Mouse (Mus musculus): ENCODE measurements at regions not wholly inside any gene's neighbourhood (a gene's known extent, or its start where the extent isn't known, plus 50 kb on each side); places are given as distances from the start of the nearest gene placed in this dataset.
"Not testable (repeated sequence)": the region's sequence is repeated elsewhere in the genome, so short reads cannot be mapped to it uniquely, and the experiment has no call there.

DNA sequence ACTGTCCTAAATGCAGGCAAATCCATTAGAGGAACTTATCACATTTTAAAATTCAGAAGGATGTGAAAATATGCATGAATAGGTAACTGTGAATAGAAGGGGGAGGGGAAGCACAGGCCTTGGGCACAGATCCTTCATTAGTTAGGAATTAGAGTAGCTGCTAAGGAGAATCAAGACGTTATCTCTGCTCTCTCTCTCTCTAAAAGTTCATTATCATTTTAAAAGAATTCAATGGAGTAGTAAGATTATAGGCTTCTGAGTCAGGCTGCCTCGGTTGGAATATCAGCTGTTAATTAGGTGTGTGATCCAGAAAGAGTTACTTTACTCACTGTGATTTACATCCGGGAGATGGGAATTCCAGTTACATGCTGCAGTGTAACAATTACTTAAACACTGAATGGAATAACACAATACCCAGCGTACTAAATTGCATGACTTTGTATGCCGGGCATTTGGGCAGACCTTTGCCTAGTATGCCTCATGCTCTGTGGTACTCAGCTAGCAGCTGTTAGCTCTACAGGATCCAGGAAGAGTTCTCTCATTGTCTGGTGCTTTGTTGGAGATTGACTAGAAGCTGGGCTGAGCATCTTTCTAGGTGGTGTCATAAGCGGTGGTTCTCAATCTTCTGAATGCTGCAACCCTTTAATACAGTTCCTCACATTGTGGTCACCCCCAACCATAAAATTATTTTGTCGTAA is 203.4 kb downstream of the Dact1 start:
- ATAC-seq (replicated peaks; ENCODE audit: insufficient number of reproducible peaks, low FRiP score, low TSS enrichment, poor library complexity, severe bottlenecking) = no peak

DNA sequence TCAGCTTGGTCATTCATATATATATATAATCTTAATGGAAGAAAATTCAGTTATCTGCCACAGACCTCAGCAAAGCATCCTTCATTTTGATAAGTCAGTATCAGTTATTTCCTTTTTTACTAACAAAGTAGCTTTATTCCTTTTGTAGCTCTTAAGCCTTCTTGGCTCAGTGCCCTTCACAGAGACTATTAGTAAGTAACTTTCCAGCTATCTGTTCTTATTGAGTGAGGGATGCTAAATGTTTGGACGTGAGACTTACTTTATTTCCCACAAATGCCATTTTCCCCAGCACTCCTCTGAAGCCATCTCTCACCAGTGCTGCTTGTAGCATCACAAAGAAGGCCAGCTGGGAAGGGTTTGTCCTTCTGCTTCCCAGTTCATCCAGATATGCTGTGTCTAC is 209.8 kb downstream of the Dact1 start:
- ATAC-seq (replicated peaks; ENCODE audit: insufficient number of reproducible peaks, low FRiP score, low TSS enrichment, poor library complexity, severe bottlenecking) = no peak

DNA sequence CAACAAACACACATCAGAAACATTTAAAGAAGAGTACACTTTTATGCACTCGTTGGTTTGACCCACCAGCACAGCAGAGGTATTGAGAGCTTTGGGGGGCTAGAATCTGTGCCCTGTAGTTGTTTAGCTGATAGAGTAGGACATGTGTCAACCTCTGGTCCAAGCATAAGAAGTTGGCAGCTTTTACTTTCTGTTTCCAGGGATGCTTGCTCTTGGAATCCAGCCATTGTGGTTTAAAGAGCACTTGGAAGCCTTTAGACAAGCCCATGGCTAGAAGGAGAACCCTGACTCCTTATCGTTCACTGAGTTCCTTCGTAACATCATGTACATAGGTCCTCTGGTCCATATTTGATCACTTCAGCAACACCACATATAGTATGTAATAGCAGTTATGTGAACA is 212.3 kb downstream of the Dact1 start:
- no peak for ATAC-seq (replicated peaks; ENCODE audit: insufficient number of reproducible peaks, low FRiP score, low TSS enrichment, poor library complexity, severe bottlenecking)

DNA sequence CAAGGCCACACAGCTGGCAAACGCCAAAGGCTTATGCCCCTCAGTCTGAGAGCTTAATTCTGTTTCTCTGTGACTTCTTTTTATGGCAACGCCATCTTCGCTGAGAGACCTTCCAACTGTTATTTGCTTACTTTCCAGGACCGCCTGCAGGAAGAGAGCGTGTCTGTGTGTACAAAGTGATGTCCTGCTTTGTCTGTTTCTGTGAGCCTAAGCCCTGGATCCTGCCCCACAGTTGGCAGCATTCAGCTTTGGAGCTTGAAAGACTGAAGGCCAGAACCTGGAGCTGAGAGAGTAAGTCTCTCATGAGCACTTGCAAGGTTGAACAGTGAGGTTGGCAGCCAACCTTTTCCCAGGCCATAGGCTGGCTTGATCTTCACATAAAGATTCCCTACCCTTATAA is 212.8 kb downstream of the Dact1 start:
- no peak for ATAC-seq (replicated peaks; ENCODE audit: insufficient number of reproducible peaks, low FRiP score, low TSS enrichment, poor library complexity, severe bottlenecking)

DNA sequence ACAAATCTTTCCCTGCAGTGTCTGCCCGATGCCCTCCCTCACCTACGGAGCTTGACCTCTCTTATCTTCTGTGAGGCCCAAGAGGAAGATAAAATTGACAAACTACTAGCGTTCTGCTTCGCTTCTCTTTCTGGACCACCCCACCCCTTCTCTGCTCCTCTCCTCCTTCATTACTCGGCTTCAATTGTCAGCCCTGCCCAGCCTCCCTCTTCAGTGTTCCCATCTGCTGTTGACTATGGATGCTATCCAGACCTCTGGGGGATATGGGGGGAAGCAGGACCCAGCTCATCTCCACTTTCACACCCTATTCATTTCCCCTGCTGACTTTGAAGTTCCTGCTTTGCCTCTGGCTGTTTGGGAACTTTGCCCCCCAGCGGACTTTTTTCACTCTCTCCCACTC is 214.5 kb downstream of the Dact1 start:
- ATAC-seq (replicated peaks; ENCODE audit: insufficient number of reproducible peaks, low FRiP score, low TSS enrichment, poor library complexity, severe bottlenecking) = no peak

DNA sequence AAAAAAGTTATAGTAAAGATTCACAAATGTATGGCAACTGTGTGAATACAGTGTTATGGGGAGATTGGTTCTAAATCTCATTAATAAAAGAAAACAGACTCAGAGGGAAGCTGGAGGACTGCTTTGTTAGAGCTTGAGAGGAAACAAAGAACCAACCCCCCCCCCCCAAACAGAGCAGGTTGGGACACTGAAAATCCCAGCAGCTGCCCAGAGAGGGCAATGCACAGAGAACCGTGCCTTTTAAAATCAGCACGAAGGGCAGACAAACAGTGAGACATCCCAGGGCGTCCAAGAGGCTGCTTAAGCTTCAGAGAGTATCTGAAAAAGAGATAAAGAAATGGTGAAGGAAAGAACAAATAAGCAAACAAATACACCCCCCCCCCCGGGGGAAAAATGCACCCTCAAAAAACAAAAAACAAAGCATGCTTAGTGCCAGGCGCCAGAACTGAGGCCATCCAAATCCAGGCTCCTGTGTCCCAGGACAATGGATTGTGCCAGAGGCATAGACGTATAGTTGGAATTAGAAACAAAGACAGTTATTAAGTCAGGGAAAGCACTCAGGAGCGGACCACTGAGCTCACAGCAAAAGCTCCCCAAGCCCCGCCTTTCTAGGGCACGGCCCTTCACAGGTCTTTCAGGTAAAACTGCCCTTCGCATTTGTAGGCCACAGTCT is 215.7 kb downstream of the Dact1 start:
- ATAC-seq (replicated peaks; ENCODE audit: insufficient number of reproducible peaks, low FRiP score, low TSS enrichment, poor library complexity, severe bottlenecking) = no peak

DNA sequence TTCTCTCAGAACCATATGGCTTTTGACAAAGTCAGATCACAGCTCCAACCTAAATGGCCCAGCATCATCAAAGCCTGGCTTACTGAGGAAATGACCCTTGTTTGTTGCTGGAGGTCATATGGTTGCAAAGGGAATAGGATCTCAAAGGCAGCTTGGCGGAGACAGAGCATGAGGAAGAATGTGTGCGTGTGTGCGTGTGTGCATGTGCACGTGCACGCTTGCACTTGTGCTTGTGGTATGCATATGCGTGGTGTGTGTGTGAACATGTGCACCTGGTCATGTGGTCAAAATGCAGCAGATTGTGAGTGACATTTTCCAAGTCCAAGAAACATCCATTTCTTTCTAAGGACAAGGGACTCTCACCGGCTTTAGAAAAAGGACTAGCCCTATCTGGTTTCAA is 216.9 kb downstream of the Dact1 start:
- no peak for ATAC-seq (replicated peaks; ENCODE audit: insufficient number of reproducible peaks, low FRiP score, low TSS enrichment, poor library complexity, severe bottlenecking)

DNA sequence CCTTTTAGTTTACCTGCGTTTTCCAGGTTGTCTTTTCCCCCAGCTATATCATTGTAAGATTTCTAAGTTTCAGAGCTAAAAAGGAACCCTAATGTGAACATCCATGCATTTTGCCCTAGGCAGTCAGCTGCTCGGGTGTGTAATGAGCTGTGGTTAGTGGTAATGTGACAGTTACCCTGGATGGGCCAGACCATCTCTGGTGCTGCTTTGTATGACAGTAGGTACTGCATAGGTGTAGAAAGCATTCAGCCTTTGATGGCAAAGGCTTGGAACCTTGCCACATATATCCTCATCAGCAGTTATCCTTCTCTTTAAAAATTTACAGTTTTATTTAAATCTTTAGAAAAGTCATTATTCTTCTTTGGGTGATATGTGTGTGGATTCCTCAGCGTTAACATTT is 222.5 kb downstream of the Dact1 start:
- no peak for ATAC-seq (replicated peaks; ENCODE audit: insufficient number of reproducible peaks, low FRiP score, low TSS enrichment, poor library complexity, severe bottlenecking)

DNA sequence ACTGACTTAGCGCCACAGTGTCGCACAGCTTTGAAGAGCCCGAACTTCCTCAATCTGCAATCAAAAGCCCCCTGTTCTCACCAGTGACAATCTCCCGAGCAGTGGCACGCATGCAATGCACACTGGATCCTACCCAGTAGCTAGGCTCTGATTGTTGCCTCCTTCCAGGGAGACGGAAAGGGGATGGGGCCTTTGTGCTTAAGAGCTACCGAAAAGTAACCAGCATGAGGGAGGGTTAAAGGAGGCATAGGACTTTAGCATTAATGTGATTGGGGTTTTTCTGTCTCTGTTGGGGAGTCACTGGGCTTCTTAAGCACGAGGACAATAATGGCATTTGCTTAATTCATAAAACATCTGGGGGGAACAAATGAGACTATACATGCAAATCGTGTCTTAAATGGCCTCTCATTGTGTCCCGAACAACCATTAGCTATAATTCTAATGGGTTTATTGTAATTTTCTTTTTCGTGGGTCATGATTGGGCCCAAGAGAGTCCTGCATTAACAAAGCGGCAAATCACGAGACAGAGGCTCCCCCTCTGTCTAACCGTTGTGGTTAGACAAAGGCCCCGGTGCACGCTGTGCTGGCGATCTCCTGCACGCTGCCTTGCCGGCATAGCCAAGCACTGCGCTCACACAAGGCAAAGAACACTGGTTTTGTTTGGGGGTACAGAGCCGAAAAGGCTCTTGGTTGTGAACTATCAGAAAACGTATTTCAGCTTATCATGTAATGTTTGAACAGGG is 223.2 kb downstream of the Dact1 start:
- no peak for ATAC-seq (replicated peaks; ENCODE audit: insufficient number of reproducible peaks, low FRiP score, low TSS enrichment, poor library complexity, severe bottlenecking)

DNA sequence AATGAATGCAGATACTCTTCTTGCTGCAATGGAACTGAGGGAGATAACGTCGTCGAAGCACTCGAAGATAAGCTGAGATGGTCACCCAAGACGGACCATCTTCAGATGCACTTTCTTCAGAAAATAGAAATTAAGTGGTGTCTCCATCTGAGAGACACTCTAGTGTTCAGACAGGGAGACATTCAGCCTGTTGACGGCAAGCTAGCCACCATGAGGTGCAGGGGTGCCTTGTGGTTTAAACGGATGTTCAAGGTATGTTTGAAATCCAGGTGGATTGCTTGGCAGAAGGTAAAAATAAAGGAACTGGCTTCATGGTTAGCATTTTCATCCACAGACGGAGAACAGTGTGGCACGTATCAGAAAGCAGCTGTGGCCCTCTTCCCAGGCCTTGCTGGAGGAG is 224.0 kb downstream of the Dact1 start:
- ATAC-seq (replicated peaks; ENCODE audit: insufficient number of reproducible peaks, low FRiP score, low TSS enrichment, poor library complexity, severe bottlenecking) = no peak

DNA sequence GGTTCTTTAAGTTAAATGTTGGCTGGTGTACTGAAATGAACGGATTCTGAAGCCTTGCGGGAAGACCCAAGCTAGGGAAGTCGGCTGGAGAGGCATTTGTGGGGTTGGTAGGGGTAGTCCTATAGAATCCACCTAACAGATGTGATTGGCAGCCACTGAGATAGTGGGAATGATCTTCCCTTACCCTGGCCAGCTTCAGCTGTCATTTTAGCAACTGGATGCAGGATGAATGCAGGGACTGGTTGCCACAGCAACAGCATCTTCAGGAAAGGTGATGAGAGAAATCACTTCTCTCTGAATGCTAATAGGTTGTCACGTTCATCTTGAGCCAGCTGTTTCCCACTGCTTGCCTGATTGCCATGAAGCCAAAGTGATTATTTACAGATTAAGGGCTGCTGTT is 224.5 kb downstream of the Dact1 start:
- no peak for ATAC-seq (replicated peaks; ENCODE audit: insufficient number of reproducible peaks, low FRiP score, low TSS enrichment, poor library complexity, severe bottlenecking)

DNA sequence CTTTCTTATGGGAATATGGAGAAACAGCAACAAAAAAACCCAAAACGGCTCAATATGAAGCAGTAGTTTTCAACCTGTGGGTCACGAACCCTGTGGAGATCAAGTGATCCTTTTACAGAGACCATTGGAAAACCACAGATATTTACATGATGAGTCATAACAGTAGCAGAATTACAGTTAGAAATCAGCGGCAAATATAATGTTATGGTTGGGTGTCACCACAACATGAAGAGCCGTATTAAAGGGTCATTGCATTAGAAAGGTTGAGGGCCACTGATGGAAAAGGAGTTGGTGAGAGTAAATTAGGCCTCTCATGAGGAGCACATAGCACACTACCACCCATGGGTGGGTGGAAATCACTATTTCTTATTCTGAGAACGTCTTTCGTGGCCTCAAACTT is 225.6 kb downstream of the Dact1 start:
- ATAC-seq (replicated peaks; ENCODE audit: insufficient number of reproducible peaks, low FRiP score, low TSS enrichment, poor library complexity, severe bottlenecking) = no peak

DNA sequence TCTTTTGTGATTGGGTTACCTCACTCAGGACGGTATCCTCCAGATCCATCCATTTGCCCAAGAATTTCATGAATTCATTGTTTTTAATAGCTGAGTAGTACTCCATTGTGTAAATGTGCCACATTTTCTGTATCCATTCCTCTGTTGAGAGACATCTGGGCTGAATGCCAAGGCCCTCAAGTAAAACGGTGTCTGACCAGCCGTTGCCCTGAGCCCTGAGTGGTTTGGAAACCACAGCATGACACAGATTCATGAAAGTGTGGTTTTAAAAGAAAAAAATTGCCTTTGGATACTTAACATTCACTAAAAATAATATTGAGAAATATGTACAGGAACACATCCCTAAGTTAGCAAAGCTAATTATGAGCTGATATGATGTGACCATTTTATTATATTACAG is 226.1 kb downstream of the Dact1 start:
- ATAC-seq (replicated peaks; ENCODE audit: insufficient number of reproducible peaks, low FRiP score, low TSS enrichment, poor library complexity, severe bottlenecking) = not testable (repeated sequence)

DNA sequence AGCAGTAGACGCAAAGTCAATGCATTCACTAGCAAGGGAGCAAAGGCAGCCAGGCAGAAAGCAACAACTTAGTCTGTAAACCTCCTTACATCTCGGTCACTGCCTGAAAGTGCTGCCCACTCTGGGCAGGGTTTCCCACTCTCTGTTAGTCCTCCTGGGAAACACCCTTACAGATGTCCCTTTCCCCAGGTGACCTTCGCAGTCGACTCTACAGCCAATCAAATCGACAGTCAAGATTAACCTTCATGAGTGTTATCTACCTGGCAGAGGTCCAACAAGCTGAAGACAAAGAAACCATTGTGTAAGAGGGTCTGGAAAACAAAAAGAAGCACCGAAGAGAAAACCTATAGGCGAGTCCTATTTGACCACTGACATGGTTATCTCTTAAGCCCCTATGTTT is 229.0 kb downstream of the Dact1 start:
- no peak for ATAC-seq (replicated peaks; ENCODE audit: insufficient number of reproducible peaks, low FRiP score, low TSS enrichment, poor library complexity, severe bottlenecking)

DNA sequence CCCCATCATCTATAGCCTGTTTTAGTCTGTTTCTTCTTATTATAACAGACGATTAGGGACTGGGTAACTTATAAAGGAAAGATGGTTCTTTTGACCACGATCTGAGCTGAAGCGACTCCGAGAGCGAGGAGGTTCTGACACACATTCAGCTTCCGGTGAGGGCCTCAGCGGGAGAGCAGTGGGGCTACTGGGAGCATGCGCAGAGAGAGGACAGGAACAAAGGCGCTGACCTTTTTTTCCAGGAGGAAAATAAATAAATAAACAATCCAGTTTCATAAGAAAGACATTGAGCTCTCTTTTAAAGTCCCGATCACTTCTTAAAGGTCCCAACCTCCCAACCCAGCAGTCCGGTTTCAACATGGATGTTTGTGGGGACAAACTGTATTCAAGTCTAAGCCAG is 230.6 kb downstream of the Dact1 start:
- no peak for ATAC-seq (replicated peaks; ENCODE audit: insufficient number of reproducible peaks, low FRiP score, low TSS enrichment, poor library complexity, severe bottlenecking)

DNA sequence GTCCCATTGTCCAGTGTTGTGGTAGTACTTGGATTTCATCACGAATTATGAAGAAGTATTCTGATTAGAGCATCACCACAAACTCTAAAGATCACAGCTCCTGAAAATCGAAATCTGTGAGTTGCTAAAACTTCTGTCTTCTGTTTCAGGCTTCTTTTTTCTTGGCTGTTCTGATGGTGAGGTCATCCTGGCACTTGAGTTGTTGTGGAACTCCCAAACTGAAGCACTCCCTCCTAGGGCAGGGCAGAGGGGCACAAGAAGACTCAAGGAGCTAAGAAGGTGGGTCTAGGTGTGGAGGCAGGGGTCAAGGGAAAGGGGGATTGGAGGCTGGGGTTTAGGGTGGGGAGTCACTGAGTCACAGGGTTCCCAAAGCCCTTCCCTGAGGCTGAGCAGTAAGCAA is 232.3 kb downstream of the Dact1 start:
- ATAC-seq (replicated peaks; ENCODE audit: insufficient number of reproducible peaks, low FRiP score, low TSS enrichment, poor library complexity, severe bottlenecking) = no peak

DNA sequence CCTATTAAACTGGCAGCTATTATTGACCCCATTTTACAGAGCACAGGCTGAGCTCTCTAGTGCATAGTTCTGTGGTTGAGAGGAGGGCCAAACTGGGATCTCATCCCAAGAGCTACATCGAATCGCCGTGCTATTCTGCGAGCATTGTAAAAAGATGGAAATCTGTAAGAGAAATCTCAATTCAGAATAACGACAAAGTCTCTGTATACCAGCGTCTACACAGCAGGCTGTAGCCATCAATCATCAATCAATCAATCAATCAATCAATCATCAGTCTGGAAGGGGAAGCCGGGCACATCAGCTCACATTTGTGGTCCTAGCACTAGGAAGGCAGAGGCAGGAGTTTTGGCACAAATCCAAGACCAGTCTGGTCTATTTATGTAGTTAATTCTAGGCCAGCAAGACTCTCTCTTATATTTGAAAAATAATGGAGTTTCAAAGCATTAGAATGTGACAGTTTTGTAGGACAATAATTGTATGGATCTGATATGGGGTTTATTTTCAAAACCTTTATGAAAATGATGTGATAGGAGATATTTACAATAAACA is 234.0 kb downstream of the Dact1 start:
- ATAC-seq (replicated peaks; ENCODE audit: insufficient number of reproducible peaks, low FRiP score, low TSS enrichment, poor library complexity, severe bottlenecking) = no peak

DNA sequence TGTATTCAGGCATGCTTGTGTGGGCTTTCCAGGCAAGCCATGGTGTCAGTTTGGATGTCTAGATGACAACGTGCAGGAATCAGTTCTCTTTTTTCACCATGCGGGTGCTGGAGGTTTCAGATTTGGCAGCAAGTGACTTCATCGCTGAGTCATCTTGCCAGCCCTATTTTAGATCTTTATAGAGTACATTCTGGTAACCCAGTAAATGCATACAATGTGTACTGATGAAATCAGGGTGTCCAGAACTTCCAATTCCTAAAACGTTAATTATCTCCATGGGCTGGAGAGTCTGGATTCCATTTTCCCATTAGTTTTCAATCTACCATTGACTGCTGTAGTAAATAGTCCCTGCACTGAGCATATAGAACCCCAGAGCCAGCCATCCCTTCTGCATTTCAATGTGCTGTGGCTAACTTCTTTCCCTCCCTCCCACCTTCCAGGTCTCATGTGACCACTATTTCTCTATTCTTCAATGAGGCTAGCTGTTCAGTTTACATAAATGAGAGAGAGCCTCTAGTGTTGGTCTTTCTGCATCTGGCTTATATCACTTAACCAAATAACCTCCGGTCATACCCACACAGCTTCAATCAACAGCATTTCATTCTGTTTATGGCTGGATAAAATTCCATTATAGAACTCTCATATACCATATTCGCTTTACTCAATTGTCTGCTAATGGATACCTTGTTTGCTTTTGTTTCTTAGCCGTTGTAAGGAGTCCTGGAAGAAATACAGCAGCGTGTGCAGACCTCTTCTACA is 234.9 kb downstream of the Dact1 start:
- no peak for ATAC-seq (replicated peaks; ENCODE audit: insufficient number of reproducible peaks, low FRiP score, low TSS enrichment, poor library complexity, severe bottlenecking)

All from monocyte, adult 5-6 weeks (primary cell).